Mouse (Mus musculus) heart, postnatal 0 days (tissue): ENCODE measurements around the gene Ppip5k1.

ENCODE experiments used
- CTCF ChIP-seq: IDR thresholded peaks from 2 replicates; pipeline ENCODE4 v1.5.1; 2016; ENCODE audit warnings: antibody characterized with exemption, control low read depth, low read depth
- EP300 ChIP-seq: IDR thresholded peaks from 2 replicates; pipeline ENCODE4 v1.6.1; 2016; ENCODE audit warnings: antibody characterized with exemption, low read depth

- TF ChIP-seq CTCF (no peak), EP300 (no peak)
Observed at GRCm38 (mm10) chr2:121353156-121353555, 2.0 kb downstream of the Ppip5k1 start.
